Mouse (Mus musculus): ENCODE results near the gene Sclt1.
"Not testable (repeated sequence)": the region's sequence is repeated elsewhere in the genome, so short reads cannot be mapped to it uniquely, and the experiment has no call there.

- not testable (repeated sequence) for TF ChIP-seq POLR2A (IDR thresholded peaks at IDR 0.05; ENCODE audit: borderline replicate concordance, extremely low read depth, low read depth, low read length); CTCF (IDR thresholded peaks at IDR 0.05; ENCODE audit: insufficient read depth, low read length)
These were observed 52.1 kb downstream of the Sclt1 start for GRCm38 (mm10) chr3:41690114-41690640.

Measured in lung, adult 2 months (tissue).